Mouse (Mus musculus) liver, adult 2 months (tissue): ENCODE measurements around the gene Zbtb12. TPM values are rescaled to one million over a fixed set of nuclear protein-coding genes. Genes with fewer than 3 reads are reported as not detected.

ENCODE experiments used
- DNase-seq: peaks from one replicate; pipeline ENCODE4 v3.0.0-alpha.2; 2011; ENCODE audit warnings: low read depth, low spot score; ENCODE audit errors: extremely low read depth
- H3K27ac ChIP-seq: fragments of 200-500 bp; replicated peaks from 2 replicates; pipeline ENCODE4 v1.5.1; 2012; ENCODE audit warnings: low read depth, mild to moderate bottlenecking, control low read depth, inconsistent platforms, low read length; ENCODE audit not compliant: insufficient read depth
- H3K27me3 ChIP-seq: fragments of 200-500 bp; 2 replicates; pipeline ENCODE4 v1.6.1; 2012; ENCODE audit warnings: mild to moderate bottlenecking, moderate library complexity, low read length, inconsistent platforms; ENCODE audit not compliant: control insufficient read depth, insufficient read depth
- H3K36me3 ChIP-seq: fragments of 200-500 bp; 2 replicates; pipeline ENCODE4 v1.6.1; 2012; ENCODE audit warnings: low read length, inconsistent platforms; ENCODE audit not compliant: control insufficient read depth, insufficient read depth
- H3K4me1 ChIP-seq: fragments of 200-500 bp; 2 replicates; pipeline ENCODE4 v1.6.1; 2011; ENCODE audit warnings: low read length; ENCODE audit not compliant: control insufficient read depth, insufficient read depth
- H3K4me3 ChIP-seq: fragments of 200-500 bp; 2 replicates; pipeline ENCODE4 v1.5.1; 2011; ENCODE audit warnings: low read depth, mild to moderate bottlenecking, control low read depth, low read length, moderate library complexity; ENCODE audit not compliant: insufficient read depth
- H3K79me2 ChIP-seq: fragments of 200-500 bp; 2 replicates; pipeline ENCODE4 v1.6.1; 2012; ENCODE audit warnings: inconsistent platforms, mild to moderate bottlenecking, low read length, moderate library complexity; ENCODE audit not compliant: control insufficient read depth, insufficient read depth
- H3K9ac ChIP-seq: fragments of 200-500 bp; 2 replicates; pipeline ENCODE4 v1.6.1; 2012; ENCODE audit warnings: low read depth, mild to moderate bottlenecking, control low read depth, inconsistent platforms, low read length
- CTCF ChIP-seq: fragments of 200-500 bp; IDR thresholded peaks from 2 replicates; pipeline ENCODE4 v1.5.1; 2011; ENCODE audit warnings: low read depth, low read length, control low read depth
- POLR2A ChIP-seq: fragments of 200-500 bp; IDR thresholded peaks from 2 replicates; pipeline ENCODE4 v1.6.1; 2011; ENCODE audit warnings: low read length, control low read depth; ENCODE audit not compliant: insufficient read depth; ENCODE audit errors: extremely low read depth
- polyA plus RNA-seq: library from polyadenylated mRNA; depleted of rRNA; stranded (reverse); fragments of >200 nt; gene quantifications from 2 replicates; pipeline ENCODE4 v1.2.3, GENCODE M21; 2012; rRNA removed
- total RNA-seq: library from RNA; depleted of rRNA; stranded (reverse); fragments of >200 nt; gene quantifications from 2 replicates; pipeline ENCODE4 v1.2.3, GENCODE M21; 2014; rRNA removed

Zbtb12 gene
- total and polyA plus RNA-seq, 2 experiments, result 1.8 to 4.6 TPM

- H3K27ac ChIP-seq, result no peak overlapping the region
- H3K4me3 ChIP-seq, result no peak overlapping the region
- no peak overlapping the region for H3K9ac ChIP-seq
- TF ChIP-seq CTCF, result no peak
- no peak for TF ChIP-seq POLR2A
- peaks cover 3% of the 10 kb centered on the region; the same call in 1 of the 2 replicates for H3K4me1 ChIP-seq
- 0 out of 2 replicates have a peak, but pooled peaks cover under 1% of the 10 kb centered on the region for H3K36me3 ChIP-seq
- H3K79me2 ChIP-seq, result no peaks in the 10 kb centered on the region
- DNase-seq, result no peak
- H3K27me3 ChIP-seq, result no peaks in the 10 kb centered on the region
These were observed 65.1 kb downstream of the Zbtb12 start for GRCm38 (mm10) chr17:34944362-34944761.

Other genes starting within 250 kb of the Zbtb12 start
Only the 30 nearest of the 38 such genes appear.
- 3.6 and 5.6 TPM in 2 replicates for gene Tnxb, start 208.9 kb upstream of the Zbtb12 start, total RNA-seq
- gene Tnxb, start 208.9 kb upstream of the Zbtb12 start, polyA plus RNA-seq, result 2.4 and 3.5 TPM in 2 replicates
- 421 and 487 TPM in 2 replicates for gene C4b, start 135.6 kb upstream of the Zbtb12 start, total RNA-seq
- 561 and 742 TPM in 2 replicates for gene C4b, start 135.6 kb upstream of the Zbtb12 start, polyA plus RNA-seq
- gene Cyp21a1, start 74.9 kb upstream of the Zbtb12 start, total RNA-seq, result 0.18 and 12.8 TPM in 2 replicates
- gene Cyp21a1, start 74.9 kb upstream of the Zbtb12 start, polyA plus RNA-seq, result 0.10 TPM in 1 of 2 replicates, not detected in the other
- gene Stk19, start 42.5 kb upstream of the Zbtb12 start, total RNA-seq, result 7.6 and 7.9 TPM in 2 replicates
- gene Stk19, start 42.5 kb upstream of the Zbtb12 start, polyA plus RNA-seq, result 16.6 and 19.8 TPM in 2 replicates
- 9.7 and 12.8 TPM in 2 replicates for gene Dxo, start 42.5 kb upstream of the Zbtb12 start, total RNA-seq
- gene Dxo, start 42.5 kb upstream of the Zbtb12 start, polyA plus RNA-seq, result 26.3 and 36.6 TPM in 2 replicates
- gene Skiv2l, start 29.3 kb upstream of the Zbtb12 start, total RNA-seq, result 32.0 and 39.4 TPM in 2 replicates
- 51.1 and 61.7 TPM in 2 replicates for gene Skiv2l, start 29.3 kb upstream of the Zbtb12 start, polyA plus RNA-seq
- 21.9 and 22.0 TPM in 2 replicates for gene Nelfe, start 29.1 kb upstream of the Zbtb12 start, total RNA-seq
- gene Nelfe, start 29.1 kb upstream of the Zbtb12 start, polyA plus RNA-seq, result 14.9 and 17.1 TPM in 2 replicates
- gene Cfb, start 17.0 kb upstream of the Zbtb12 start, total RNA-seq, result 1,474 and 1,577 TPM in 2 replicates
- 709 and 764 TPM in 2 replicates for gene Cfb, start 17.0 kb upstream of the Zbtb12 start, polyA plus RNA-seq
- gene Gm20547, start 2.6 kb downstream of the Zbtb12 start, total RNA-seq, result 1.1 TPM in 1 of 2 replicates, not detected in the other
- gene Gm20547, start 2.6 kb downstream of the Zbtb12 start, polyA plus RNA-seq, result 0.09 TPM in 1 of 2 replicates, not detected in the other
- gene C2, start 18.8 kb downstream of the Zbtb12 start, total RNA-seq, result 101 and 113 TPM in 2 replicates
- 65.1 and 82.1 TPM in 2 replicates for gene C2, start 18.8 kb downstream of the Zbtb12 start, polyA plus RNA-seq
- gene Ehmt2, start 19.0 kb downstream of the Zbtb12 start, total RNA-seq, result 45.2 and 54.6 TPM in 2 replicates
- gene Ehmt2, start 19.0 kb downstream of the Zbtb12 start, polyA plus RNA-seq, result 81.8 and 103 TPM in 2 replicates
- 0.13 and 0.18 TPM in 2 replicates for gene Slc44a4, start 35.0 kb downstream of the Zbtb12 start, total RNA-seq
- 0.34 and 0.35 TPM in 2 replicates for gene Slc44a4, start 35.0 kb downstream of the Zbtb12 start, polyA plus RNA-seq
- 27.6 and 36.8 TPM in 2 replicates for gene Neu1, start 51.8 kb downstream of the Zbtb12 start, total RNA-seq
- 52.5 and 62.5 TPM in 2 replicates for gene Neu1, start 51.8 kb downstream of the Zbtb12 start, polyA plus RNA-seq
- gene Hspa1b, start 79.8 kb downstream of the Zbtb12 start, total RNA-seq, result 3.6 and 10.1 TPM in 2 replicates
- 10.0 and 11.2 TPM in 2 replicates for gene Hspa1b, start 79.8 kb downstream of the Zbtb12 start, polyA plus RNA-seq
- gene Gm20481, start 90.4 kb downstream of the Zbtb12 start, total RNA-seq, result not detected in 2 replicates
- gene Gm20481, start 90.4 kb downstream of the Zbtb12 start, polyA plus RNA-seq, result not detected in 2 replicates
- gene Hspa1a, start 92.7 kb downstream of the Zbtb12 start, total RNA-seq, result 0.18 and 0.60 TPM in 2 replicates
- gene Hspa1a, start 92.7 kb downstream of the Zbtb12 start, polyA plus RNA-seq, result 0.45 TPM in 2 replicates
- gene Hspa1l, start 93.2 kb downstream of the Zbtb12 start, total RNA-seq, result 0.18 TPM in 1 of 2 replicates, not detected in the other
- gene Hspa1l, start 93.2 kb downstream of the Zbtb12 start, polyA plus RNA-seq, result 0.05 TPM in 1 of 2 replicates, not detected in the other
- gene Lsm2, start 102.4 kb downstream of the Zbtb12 start, total RNA-seq, result 7.9 and 11.1 TPM in 2 replicates
- gene Lsm2, start 102.4 kb downstream of the Zbtb12 start, polyA plus RNA-seq, result 55.1 and 63.0 TPM in 2 replicates
- 11.8 and 27.5 TPM in 2 replicates for gene Vars, start 121.5 kb downstream of the Zbtb12 start, total RNA-seq
- 39.8 and 52.7 TPM in 2 replicates for gene Vars, start 121.5 kb downstream of the Zbtb12 start, polyA plus RNA-seq
- 0.07 and 0.09 TPM in 2 replicates for gene Vwa7, start 137.1 kb downstream of the Zbtb12 start, total RNA-seq
- gene Vwa7, start 137.1 kb downstream of the Zbtb12 start, polyA plus RNA-seq, result 0.16 and 0.27 TPM in 2 replicates
- 0.54 TPM in 1 of 2 replicates, not detected in the other for gene Sapcd1, start 148.5 kb downstream of the Zbtb12 start, total RNA-seq
- 0.66 TPM in 1 of 2 replicates, not detected in the other for gene Sapcd1, start 148.5 kb downstream of the Zbtb12 start, polyA plus RNA-seq
- gene Msh5, start 167.3 kb downstream of the Zbtb12 start, total RNA-seq, result 1.0 and 2.0 TPM in 2 replicates
- gene Msh5, start 167.3 kb downstream of the Zbtb12 start, polyA plus RNA-seq, result 1.1 and 3.9 TPM in 2 replicates
- gene Clic1, start 170.5 kb downstream of the Zbtb12 start, total RNA-seq, result 15.9 and 20.3 TPM in 2 replicates
- gene Clic1, start 170.5 kb downstream of the Zbtb12 start, polyA plus RNA-seq, result 12.2 and 16.8 TPM in 2 replicates
- gene Ddah2, start 179.6 kb downstream of the Zbtb12 start, total RNA-seq, result 3.0 and 3.6 TPM in 2 replicates
- gene Ddah2, start 179.6 kb downstream of the Zbtb12 start, polyA plus RNA-seq, result 3.8 and 3.9 TPM in 2 replicates
- gene Ly6g6c, start 185.9 kb downstream of the Zbtb12 start, total RNA-seq, result not detected in 2 replicates
- gene Ly6g6c, start 185.9 kb downstream of the Zbtb12 start, polyA plus RNA-seq, result not detected in 2 replicates
- 0.18 TPM in 1 of 2 replicates, not detected in the other for gene Mpig6b, start 186.7 kb downstream of the Zbtb12 start, total RNA-seq
- gene Mpig6b, start 186.7 kb downstream of the Zbtb12 start, polyA plus RNA-seq, result 0.06 TPM in 1 of 2 replicates, not detected in the other
- 0.37 TPM in 1 of 2 replicates, not detected in the other for gene Ly6g6e, start 197.4 kb downstream of the Zbtb12 start, total RNA-seq
- gene Ly6g6e, start 197.4 kb downstream of the Zbtb12 start, polyA plus RNA-seq, result 0.33 and 0.35 TPM in 2 replicates
- 0.47 TPM in 1 of 2 replicates, not detected in the other for gene Ly6g6d, start 198.6 kb downstream of the Zbtb12 start, total RNA-seq
- gene Ly6g6d, start 198.6 kb downstream of the Zbtb12 start, polyA plus RNA-seq, result 0.24 and 0.67 TPM in 2 replicates
- gene Ly6g6f, start 206.1 kb downstream of the Zbtb12 start, total RNA-seq, result not detected in 2 replicates
- 0.07 TPM in 2 replicates for gene Ly6g6f, start 206.1 kb downstream of the Zbtb12 start, polyA plus RNA-seq
- 62.2 and 63.3 TPM in 2 replicates for gene Abhd16a, start 209.8 kb downstream of the Zbtb12 start, total RNA-seq
- gene Abhd16a, start 209.8 kb downstream of the Zbtb12 start, polyA plus RNA-seq, result 78.4 and 83.0 TPM in 2 replicates